Mouse (Mus musculus): ENCODE results near the gene Necap2. TPM values are rescaled to one million over a fixed set of nuclear protein-coding genes. Genes with fewer than 3 reads are reported as not detected.

The Necap2 gene
- polyA plus RNA-seq, 1 experiment, result 60.3 TPM

DNA sequence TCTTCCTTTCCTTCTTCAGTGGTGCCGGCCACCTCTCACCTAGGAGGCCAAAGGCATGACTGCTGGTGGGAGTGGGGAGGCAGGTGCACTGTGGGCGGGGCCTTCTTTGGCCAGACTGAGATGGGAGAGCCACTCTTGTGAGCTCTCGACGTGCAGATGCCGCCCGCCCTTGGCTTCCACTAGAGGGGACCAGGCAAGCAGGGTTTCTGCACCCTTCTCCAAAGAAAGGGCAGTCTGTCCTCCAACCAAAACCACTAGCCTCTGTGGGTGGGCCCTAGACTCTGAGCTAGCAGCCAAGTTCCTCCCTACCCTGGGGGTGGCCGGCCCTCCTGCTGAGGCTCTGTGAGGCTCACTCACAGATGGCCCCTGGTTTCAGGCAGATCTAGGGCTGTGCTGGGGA, 35.7 kb upstream of the Necap2 start:
- 70% methylated on average over 7 of the region's 7 CpGs for WGBS
- Histone ChIP-seq H3K27ac (ENCODE audit: insufficient read depth, low read depth, low read length) (no peak overlapping the region), H3K4me3 (ENCODE audit: insufficient read depth, low read depth, low read length) (no peak overlapping the region), H3K27me3 (replicated peaks; ENCODE audit: control insufficient read depth, insufficient read depth, low read length) (no peaks in the 10 kb centered on the region), H3K4me1 (ENCODE audit: control insufficient read depth, insufficient read depth, low read length) (0 out of 2 replicates have a peak, but pooled peaks cover 2% of the 10 kb centered on the region), H3K36me3 (ENCODE audit: control insufficient read depth, insufficient read depth, low read length) (peaks cover 3% of the 10 kb centered on the region; the same call in 1 of the 2 replicates)
- TF ChIP-seq POLR2A (IDR thresholded peaks at IDR 0.05; ENCODE audit: low read depth, low read length), result no peak
- no peak for TF ChIP-seq CTCF (conservative IDR thresholded peaks at IDR 0.05; ENCODE audit: insufficient read depth, insufficient read length, low read depth, low read length)
- no peak for DNase-seq

- H3K4me3 ChIP-seq (ENCODE audit: insufficient read depth, low read depth, low read length), result no peak overlapping the region
- H3K36me3 ChIP-seq (ENCODE audit: control insufficient read depth, insufficient read depth, low read length), result no peaks in the 10 kb centered on the region
- TF ChIP-seq POLR2A (IDR thresholded peaks at IDR 0.05; ENCODE audit: low read depth, low read length) (no peak), CTCF (conservative IDR thresholded peaks at IDR 0.05; ENCODE audit: insufficient read depth, insufficient read length, low read depth, low read length) (no peak)
- H3K4me1 ChIP-seq (ENCODE audit: control insufficient read depth, insufficient read depth, low read length), result no peaks in the 10 kb centered on the region
- 41% methylated on average over 10 of the region's 10 CpGs for WGBS
- DNase-seq, result no peak
- H3K27me3 ChIP-seq (replicated peaks; ENCODE audit: control insufficient read depth, insufficient read depth, low read length), result no peaks in the 10 kb centered on the region
- no peak overlapping the region for H3K27ac ChIP-seq (ENCODE audit: insufficient read depth, low read depth, low read length)
Measured at GRCm38 (mm10) chr4:141108196-141108732, 30.1 kb upstream of the Necap2 start.

DNA sequence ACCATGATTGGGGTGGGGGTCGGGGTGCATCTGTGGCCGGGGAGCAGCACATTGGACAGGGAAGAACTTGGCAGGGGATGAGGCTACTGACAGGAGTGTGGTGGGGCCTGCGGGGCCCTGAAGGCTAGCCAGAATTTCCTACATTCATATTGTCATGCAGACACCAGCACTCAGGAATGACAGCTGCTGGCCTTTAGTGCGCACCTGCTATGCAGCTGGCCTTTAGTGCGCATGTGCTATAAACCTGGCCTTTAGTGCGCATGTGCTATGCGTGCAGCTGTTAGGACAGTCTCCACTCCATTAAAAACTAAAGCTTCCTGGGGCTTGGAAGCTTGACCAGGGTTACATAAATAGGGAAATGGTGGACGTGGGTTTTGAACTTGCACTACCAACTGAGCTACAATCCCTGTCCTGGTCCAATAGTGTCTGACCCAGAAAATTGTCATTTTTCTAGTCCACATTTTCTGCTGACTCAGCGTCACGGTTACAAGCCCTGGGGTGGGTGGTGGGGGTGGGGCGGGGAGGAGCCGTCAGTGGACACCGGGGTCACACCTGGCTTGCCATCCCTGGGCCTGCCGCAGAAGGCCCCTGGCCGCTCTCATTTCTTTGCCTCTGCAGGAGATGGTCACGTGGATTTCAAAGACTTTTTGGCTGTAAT, 28.5 kb upstream of the Necap2 start:
- TF ChIP-seq POLR2A (IDR thresholded peaks at IDR 0.05; ENCODE audit: low read depth, low read length), result no peak
- no peak for TF ChIP-seq CTCF (conservative IDR thresholded peaks at IDR 0.05; ENCODE audit: insufficient read depth, insufficient read length, low read depth, low read length)
- DNase-seq, result no peak
- H3K4me3 ChIP-seq (ENCODE audit: insufficient read depth, low read depth, low read length), result no peak overlapping the region
- WGBS, result 70% methylated on average over 16 of the region's 16 CpGs
- no peaks in the 10 kb centered on the region for H3K36me3 ChIP-seq (ENCODE audit: control insufficient read depth, insufficient read depth, low read length)
- no peaks in the 10 kb centered on the region for H3K27me3 ChIP-seq (replicated peaks; ENCODE audit: control insufficient read depth, insufficient read depth, low read length)
- no peak overlapping the region for H3K27ac ChIP-seq (ENCODE audit: insufficient read depth, low read depth, low read length)
- no peaks in the 10 kb centered on the region for H3K4me1 ChIP-seq (ENCODE audit: control insufficient read depth, insufficient read depth, low read length)

DNA sequence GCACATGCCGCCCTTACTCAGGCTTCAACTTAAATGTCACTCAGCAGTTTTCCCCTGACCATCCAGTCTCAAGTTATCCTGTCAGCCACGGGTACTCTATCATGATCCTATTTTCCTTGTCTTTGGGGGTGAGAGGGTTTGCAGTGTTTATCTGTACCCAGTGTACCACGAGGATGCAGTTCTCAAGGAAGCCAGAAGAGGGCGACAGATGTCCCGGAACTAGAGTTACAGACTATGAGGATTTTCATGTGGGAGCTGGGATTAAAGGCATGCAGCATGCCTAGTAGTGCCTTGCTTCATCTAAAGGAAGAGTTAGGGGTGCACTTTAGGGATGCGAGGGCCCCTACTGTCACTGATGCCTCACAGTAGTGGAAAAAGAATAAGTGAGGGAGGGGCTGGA, 23.7 kb upstream of the Necap2 start:
- peak; percentile 46 for DNase-seq
- H3K4me1 ChIP-seq (ENCODE audit: control insufficient read depth, insufficient read depth, low read length), result no peaks in the 10 kb centered on the region
- no peaks in the 10 kb centered on the region for H3K36me3 ChIP-seq (ENCODE audit: control insufficient read depth, insufficient read depth, low read length)
- H3K27ac ChIP-seq (ENCODE audit: insufficient read depth, low read depth, low read length), result no peak overlapping the region
- H3K4me3 ChIP-seq (ENCODE audit: insufficient read depth, low read depth, low read length), result no peak overlapping the region
- TF ChIP-seq POLR2A (IDR thresholded peaks at IDR 0.05; ENCODE audit: low read depth, low read length) (no peak), CTCF (conservative IDR thresholded peaks at IDR 0.05; ENCODE audit: insufficient read depth, insufficient read length, low read depth, low read length) (peak; percentile 58)
- no peaks in the 10 kb centered on the region for H3K27me3 ChIP-seq (replicated peaks; ENCODE audit: control insufficient read depth, insufficient read depth, low read length)
- WGBS, result 73% methylated on average over 6 of the region's 6 CpGs

DNA sequence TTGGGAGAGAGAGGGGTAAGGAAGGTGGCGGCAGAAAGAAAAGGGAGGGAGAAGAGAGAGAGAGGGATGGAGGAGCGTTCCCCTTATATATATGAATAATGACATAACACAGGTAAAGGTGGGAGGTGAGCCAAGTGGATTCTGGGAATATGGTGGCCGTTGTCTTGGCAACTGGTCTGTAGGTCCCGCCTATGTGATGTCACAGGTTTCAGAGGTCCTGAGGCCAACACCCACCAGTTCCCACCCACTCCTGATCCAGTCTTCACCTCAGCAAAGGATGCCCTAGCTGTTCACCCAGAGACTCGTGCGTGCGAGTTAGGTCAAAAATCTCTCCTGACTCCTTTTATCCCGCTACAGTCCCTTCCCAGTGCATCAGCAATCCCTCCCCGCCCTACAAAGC, 23.1 kb upstream of the Necap2 start:
- TF ChIP-seq CTCF (conservative IDR thresholded peaks at IDR 0.05; ENCODE audit: insufficient read depth, insufficient read length, low read depth, low read length) (no peak), POLR2A (IDR thresholded peaks at IDR 0.05; ENCODE audit: low read depth, low read length) (no peak)
- Histone ChIP-seq H3K27ac (ENCODE audit: insufficient read depth, low read depth, low read length) (no peak overlapping the region), H3K27me3 (replicated peaks; ENCODE audit: control insufficient read depth, insufficient read depth, low read length) (no peaks in the 10 kb centered on the region), H3K4me1 (ENCODE audit: control insufficient read depth, insufficient read depth, low read length) (no peaks in the 10 kb centered on the region), H3K4me3 (ENCODE audit: insufficient read depth, low read depth, low read length) (no peak overlapping the region), H3K36me3 (ENCODE audit: control insufficient read depth, insufficient read depth, low read length) (no peaks in the 10 kb centered on the region)
- 93% methylated on average over 9 of the region's 9 CpGs for WGBS
- DNase-seq, result no peak

DNA sequence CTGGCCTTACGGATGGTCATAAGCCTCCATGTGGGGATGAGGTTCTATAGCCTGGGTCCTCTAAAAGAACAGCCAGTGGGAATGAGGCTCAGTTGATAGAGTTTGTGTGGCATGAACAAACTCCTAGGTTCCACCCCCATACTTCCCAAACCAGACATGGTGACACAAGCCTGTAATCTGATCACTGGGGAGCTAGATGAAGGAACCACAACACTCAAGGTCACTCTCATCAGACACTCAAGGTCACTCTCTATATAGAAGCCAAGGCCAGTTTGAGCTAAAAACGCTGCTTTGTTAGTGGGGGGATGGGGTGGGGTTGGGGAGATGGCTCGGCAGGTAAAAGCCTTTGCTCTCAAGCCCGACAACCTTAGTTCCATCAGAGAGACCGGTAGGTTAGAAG, 21.8 kb upstream of the Necap2 start:
- Histone ChIP-seq H3K27ac (ENCODE audit: insufficient read depth, low read depth, low read length) (no peak overlapping the region), H3K4me3 (ENCODE audit: insufficient read depth, low read depth, low read length) (no peak overlapping the region), H3K36me3 (ENCODE audit: control insufficient read depth, insufficient read depth, low read length) (no peaks in the 10 kb centered on the region), H3K4me1 (ENCODE audit: control insufficient read depth, insufficient read depth, low read length) (no peaks in the 10 kb centered on the region), H3K27me3 (replicated peaks; ENCODE audit: control insufficient read depth, insufficient read depth, low read length) (no peaks in the 10 kb centered on the region)
- WGBS, result 75% methylated on average over 5 of the region's 5 CpGs
- DNase-seq, result no peak
- TF ChIP-seq POLR2A (IDR thresholded peaks at IDR 0.05; ENCODE audit: low read depth, low read length), result no peak
- TF ChIP-seq CTCF (conservative IDR thresholded peaks at IDR 0.05; ENCODE audit: insufficient read depth, insufficient read length, low read depth, low read length), result no peak

DNA sequence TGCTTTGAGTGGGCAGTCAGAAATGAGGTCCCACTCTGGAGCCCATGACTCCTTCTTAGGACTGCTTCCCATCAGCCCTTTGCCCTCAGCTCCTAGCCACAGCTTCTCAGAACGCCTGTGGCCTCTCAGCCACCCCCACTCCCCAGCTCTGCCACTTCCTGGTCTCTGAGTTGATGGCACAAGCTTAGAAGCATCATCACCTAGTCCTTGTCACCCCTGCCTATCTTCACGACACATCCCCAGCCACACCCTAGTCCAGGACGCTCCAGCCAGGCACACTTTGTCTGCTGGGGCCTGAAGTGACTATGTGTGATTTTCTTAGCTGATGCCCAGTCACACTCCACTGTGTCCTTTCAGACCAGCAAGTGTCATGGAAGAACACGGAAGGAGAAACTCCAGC, 20.8 kb upstream of the Necap2 start:
- Histone ChIP-seq H3K27me3 (replicated peaks; ENCODE audit: control insufficient read depth, insufficient read depth, low read length) (no peaks in the 10 kb centered on the region), H3K27ac (ENCODE audit: insufficient read depth, low read depth, low read length) (no peak overlapping the region), H3K4me1 (ENCODE audit: control insufficient read depth, insufficient read depth, low read length) (no peaks in the 10 kb centered on the region), H3K4me3 (ENCODE audit: insufficient read depth, low read depth, low read length) (no peak overlapping the region), H3K36me3 (ENCODE audit: control insufficient read depth, insufficient read depth, low read length) (no peaks in the 10 kb centered on the region)
- DNase-seq, result no peak
- WGBS, result 74% methylated on average over 4 of the region's 4 CpGs
- no peak for TF ChIP-seq POLR2A (IDR thresholded peaks at IDR 0.05; ENCODE audit: low read depth, low read length)
- no peak for TF ChIP-seq CTCF (conservative IDR thresholded peaks at IDR 0.05; ENCODE audit: insufficient read depth, insufficient read length, low read depth, low read length)
